Mouse (Mus musculus) left cerebral cortex, adult 2 months (tissue): ENCODE data around the gene Zfp978. TPM values are rescaled to one million over a fixed set of nuclear protein-coding genes. Genes with fewer than 3 reads are reported as not detected.
"Not testable (repeated sequence)": the region's sequence is repeated elsewhere in the genome, so short reads cannot be mapped to it uniquely, and the experiment has no call there.

Experiments used
- DNase-seq, 2 experiments: peaks; one replicate each; pipeline ENCODE4 v3.0.0; 2021 to 2022; ENCODE audit warnings: low spot score in 2 of 2, mixed read lengths in 1 of 2; ENCODE audit errors: extremely low spot score in 1 of 2
- H3K27ac ChIP-seq: fragments of 200-600 bp; 2 replicates; pipeline ENCODE4 v1.8.1; 2022
- H3K4me3 ChIP-seq: fragments of 200-600 bp; 2 replicates; pipeline ENCODE4 v1.8.1; 2022
- intact Hi-C: fragments of 180-260 bp; cut with DNase I; formaldehyde crosslinking; loops from one replicate; pipeline ENCODE4 v1.15.1; 2025
- total RNA-seq, 2 experiments: library from RNA; stranded (reverse); gene quantifications; 2 replicates each; pipeline ENCODE4 v1.2.3; 2021

Gene Zfp978
- total RNA-seq, 2 experiments from 2014 or later, result not detected

- H3K27ac ChIP-seq, H3K4me3 ChIP-seq, intact Hi-C loops, DNase-seq: not testable (repeated sequence)
Measured at GRCm38 (mm10) chr4:147348401-147348800, 12.7 kb upstream of the Zfp978 start.

GRCm38 (mm10) chr4:147348906-147349686, 12.0 kb upstream of the Zfp978 start:
- intact Hi-C loops, DNase-seq, H3K4me3 ChIP-seq, H3K27ac ChIP-seq: not testable (repeated sequence)

GRCm38 (mm10) chr4:147349687-147350415, 11.3 kb upstream of the Zfp978 start:
- DNase-seq, intact Hi-C loops, H3K27ac ChIP-seq, H3K4me3 ChIP-seq: not testable (repeated sequence)

- intact Hi-C loops, H3K4me3 ChIP-seq, H3K27ac ChIP-seq, DNase-seq: not testable (repeated sequence)
Measured at GRCm38 (mm10) chr4:147350541-147350940, 10.6 kb upstream of the Zfp978 start.

- H3K27ac ChIP-seq, DNase-seq, intact Hi-C loops: not testable (repeated sequence)
Measured at GRCm38 (mm10) chr4:147351376-147351980, 9.6 kb upstream of the Zfp978 start.

GRCm38 (mm10) chr4:147353626-147354025, 7.5 kb upstream of the Zfp978 start:
- H3K4me3 ChIP-seq, intact Hi-C loops, DNase-seq: not testable (repeated sequence)

More at GRCm38 (mm10) chr4:147351376-147351980, 9.6 kb upstream of the Zfp978 start:
- not testable (repeated sequence) for H3K4me3 ChIP-seq

GRCm38 (mm10) chr4:147356042-147356441, 5.1 kb upstream of the Zfp978 start:
- H3K27ac ChIP-seq, intact Hi-C loops, DNase-seq, H3K4me3 ChIP-seq: not testable (repeated sequence)

More at GRCm38 (mm10) chr4:147353626-147354025, 7.5 kb upstream of the Zfp978 start:
- H3K27ac ChIP-seq, result not testable (repeated sequence)

- H3K27ac ChIP-seq, DNase-seq, H3K4me3 ChIP-seq, intact Hi-C loops: not testable (repeated sequence)
Measured at GRCm38 (mm10) chr4:147357195-147357594, 3.9 kb upstream of the Zfp978 start.

GRCm38 (mm10) chr4:147361872-147362271, 769 bp downstream of the Zfp978 start:
- H3K27ac ChIP-seq, DNase-seq, intact Hi-C loops, H3K4me3 ChIP-seq: not testable (repeated sequence)

- H3K4me3 ChIP-seq, DNase-seq, H3K27ac ChIP-seq, intact Hi-C loops: not testable (repeated sequence)
Measured at GRCm38 (mm10) chr4:147369564-147369963, 8.5 kb downstream of the Zfp978 start.

GRCm38 (mm10) chr4:147383199-147383598, 22.1 kb downstream of the Zfp978 start:
- H3K4me3 ChIP-seq, DNase-seq, H3K27ac ChIP-seq, intact Hi-C loops: not testable (repeated sequence)

GRCm38 (mm10) chr4:147397201-147397600, 36.1 kb downstream of the Zfp978 start:
- DNase-seq, H3K27ac ChIP-seq, H3K4me3 ChIP-seq, intact Hi-C loops: not testable (repeated sequence)

- H3K4me3 ChIP-seq, DNase-seq, H3K27ac ChIP-seq, intact Hi-C loops: not testable (repeated sequence)
Measured at GRCm38 (mm10) chr4:147397934-147398682, 37.0 kb downstream of the Zfp978 start.

- H3K27ac ChIP-seq, H3K4me3 ChIP-seq, intact Hi-C loops, DNase-seq: not testable (repeated sequence)
Measured at GRCm38 (mm10) chr4:147398741-147399140, 37.6 kb downstream of the Zfp978 start.

GRCm38 (mm10) chr4:147399505-147399904, 38.4 kb downstream of the Zfp978 start:
- H3K4me3 ChIP-seq, H3K27ac ChIP-seq, intact Hi-C loops, DNase-seq: not testable (repeated sequence)
